Mouse (Mus musculus) kidney, embryonic 14.5 days (tissue): Measurements from ENCODE around the gene Inpp5e. TPM values are rescaled to one million over a fixed set of nuclear protein-coding genes. Genes with fewer than 3 reads are reported as not detected.

Experiments used
- ATAC-seq: fragments of 200-750 bp; cut with Nextera tagmentation; 2 replicates; pipeline ENCODE4 v1.8.0; 2017; ENCODE audit warnings: moderate number of reproducible peaks, mild to moderate bottlenecking, moderate TSS enrichment, moderate library complexity; ENCODE audit not compliant: low FRiP score, low TSS enrichment
- H3K27ac ChIP-seq: fragments of 300-500 bp; sonication (generic); 2 replicates; pipeline ENCODE4 v1.5.1; 2014; ENCODE audit warnings: low read depth, mild to moderate bottlenecking, low read length, moderate library complexity, mixed read lengths
- H3K27me3 ChIP-seq: fragments of 300-500 bp; sonication (generic); 2 replicates; pipeline ENCODE4 v1.6.1; 2014; ENCODE audit warnings: mild to moderate bottlenecking, low read length; ENCODE audit not compliant: control insufficient read depth, insufficient read depth
- H3K36me3 ChIP-seq: fragments of 300-500 bp; sonication (generic); 2 replicates; pipeline ENCODE4 v1.6.1; 2014; ENCODE audit warnings: low read length, mixed read lengths; ENCODE audit not compliant: control insufficient read depth, insufficient read depth
- H3K4me1 ChIP-seq: fragments of 300-500 bp; sonication (generic); 2 replicates; pipeline ENCODE4 v1.6.1; 2014; ENCODE audit warnings: low read length, mixed read lengths; ENCODE audit not compliant: control insufficient read depth, insufficient read depth
- H3K4me2 ChIP-seq: fragments of 300-500 bp; sonication (generic); replicated peaks from 2 replicates; pipeline ENCODE4 v1.6.1; 2014; ENCODE audit warnings: low read depth, mild to moderate bottlenecking, low read length
- H3K4me3 ChIP-seq: fragments of 300-500 bp; sonication (generic); 2 replicates; pipeline ENCODE4 v1.5.1; 2014; ENCODE audit warnings: mild to moderate bottlenecking, low read length
- H3K9ac ChIP-seq: fragments of 300-500 bp; sonication (generic); 2 replicates; pipeline ENCODE4 v1.6.1; 2014; ENCODE audit warnings: low read depth, mild to moderate bottlenecking, low read length, moderate library complexity
- H3K9me3 ChIP-seq: fragments of 300-500 bp; sonication (generic); 2 replicates; pipeline ENCODE4 v1.6.1; 2016; ENCODE audit warnings: low read length; ENCODE audit not compliant: control insufficient read depth
- WGBS: fragments of 180-500 bp; shearing (Covaris S2); extraction: QIAGEN DNeasy Blood & Tissue Kit; methylation state at CpG from one replicate; pipeline ENCODE4 v1.1.7; 2014; 5-methylcytosine and 5-hydroxymethylcytosine counted together
- polyA plus RNA-seq: library from polyadenylated mRNA; unstranded; fragments of >200 nt; fragmentation: Nextera tagmentation; extraction: Ambion mirVana; gene quantifications from 2 replicates; pipeline ENCODE4 v1.2.1, GENCODE M21; 2014

The Inpp5e gene
- polyA plus RNA-seq, 1 experiment from 2014 or later: 24.7 TPM

DNA sequence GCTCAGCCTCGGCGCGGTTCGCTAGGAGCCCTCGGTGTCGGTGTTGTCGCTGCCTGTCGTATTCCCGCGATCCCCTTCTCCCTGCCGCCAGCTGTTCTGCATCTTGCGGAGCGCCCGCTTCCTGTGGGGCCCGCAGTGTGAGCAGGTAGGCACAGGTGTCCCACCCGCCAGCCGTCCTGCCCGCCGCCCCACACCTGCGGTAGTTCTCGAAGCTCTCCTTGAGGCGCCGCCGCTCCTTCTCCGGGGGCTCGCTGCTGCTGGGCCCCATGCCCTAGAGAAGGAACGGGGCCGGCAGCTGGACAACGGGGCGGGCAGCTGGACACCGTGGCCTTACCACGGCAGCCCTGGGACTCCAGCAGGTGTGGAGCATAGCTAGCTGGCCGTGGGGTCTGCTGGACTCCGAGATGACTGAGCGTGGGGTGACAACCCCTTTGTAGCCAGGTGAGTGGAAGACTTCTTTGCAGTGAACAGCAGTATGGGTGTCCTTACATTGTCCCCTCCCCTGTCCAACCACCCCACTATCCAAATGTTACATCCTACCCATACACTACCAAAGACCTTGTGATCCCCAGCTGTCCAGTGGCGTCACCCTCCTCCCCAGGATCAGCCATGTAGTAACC lies 56.6 kb downstream of the Inpp5e start:
- no peaks in the 10 kb centered on the region for H3K9me3 ChIP-seq
- peak overlapping the region; percentile 81 for H3K4me3 ChIP-seq
- H3K27ac ChIP-seq: no peak overlapping the region
- H3K4me1 ChIP-seq: peaks cover 14% of the 10 kb centered on the region
- peak; percentile 32 for ATAC-seq
- WGBS: 4% methylated on average over 36 of the region's 36 CpGs
- H3K36me3 ChIP-seq: peaks cover 27% of the 10 kb centered on the region
- H3K27me3 ChIP-seq: no peaks in the 10 kb centered on the region
- H3K9ac ChIP-seq: peak overlapping the region; percentile 85
- peak overlapping the region; percentile 96 for H3K4me2 ChIP-seq

DNA sequence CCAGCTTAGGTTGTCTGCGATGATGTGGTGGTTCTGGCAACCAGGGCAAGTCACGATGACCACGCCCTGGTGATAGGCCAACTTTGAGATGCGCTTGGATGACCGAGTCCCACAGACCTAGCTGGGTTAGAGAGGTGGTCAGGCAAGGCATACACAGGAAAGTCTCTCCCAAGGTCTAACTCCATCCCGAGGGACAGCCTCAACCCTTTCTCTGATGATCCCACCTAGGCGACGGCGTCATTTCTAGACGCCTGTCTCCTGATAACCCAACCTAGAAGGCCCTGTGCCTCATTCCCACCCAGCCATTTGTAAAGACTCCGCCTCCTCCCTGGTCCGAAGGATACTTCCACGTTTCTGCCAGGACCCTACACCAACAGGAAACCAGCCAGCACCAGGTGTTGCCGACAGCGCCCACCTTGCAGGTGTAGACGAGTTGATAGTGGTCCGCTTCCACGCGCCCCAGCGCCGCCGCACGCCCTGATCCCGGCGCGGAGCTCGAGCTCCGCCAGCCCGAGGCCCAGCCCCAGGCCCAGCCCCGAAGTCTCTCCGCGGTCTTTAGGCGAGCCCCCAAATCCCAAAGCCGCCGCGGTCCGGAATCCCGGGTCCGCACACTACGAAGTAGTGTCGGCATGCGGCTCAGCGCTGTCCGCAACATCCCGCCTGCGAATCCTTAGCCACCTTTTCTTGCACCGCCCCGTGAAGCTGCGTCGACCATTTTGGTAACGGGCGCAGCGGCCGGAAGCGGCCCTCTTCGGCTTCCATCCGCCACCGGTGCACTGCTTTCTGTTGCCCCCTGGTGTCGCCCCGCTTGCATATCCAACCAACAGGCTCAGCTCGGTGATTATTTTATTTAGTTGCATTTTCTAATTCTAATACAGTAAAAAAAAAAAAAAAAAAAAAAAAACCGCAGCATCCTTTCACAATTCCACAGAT lies 57.4 kb downstream of the Inpp5e start, which contains the start of gene Dnlz:
Dnlz (minus strand) TSS at position 753 of the 933 bp plus-strand sequence.
- peaks cover 13% of the 10 kb centered on the region for H3K4me1 ChIP-seq
- no peaks in the 10 kb centered on the region for H3K27me3 ChIP-seq
- H3K9ac ChIP-seq: peak within 1 kb of the TSS; percentile 85
- ATAC-seq: peak; percentile 82
- H3K27ac ChIP-seq: peak within 1 kb of the TSS; percentile 78
- peaks cover 35% of the 10 kb centered on the region for H3K36me3 ChIP-seq
- peak within 1 kb of the TSS; percentile 81 for H3K4me3 ChIP-seq
- peak within 1 kb of the TSS; percentile 96 for H3K4me2 ChIP-seq
- WGBS: 2% methylated on average over 62 of the region's 62 CpGs
- H3K9me3 ChIP-seq: no peaks in the 10 kb centered on the region

DNA sequence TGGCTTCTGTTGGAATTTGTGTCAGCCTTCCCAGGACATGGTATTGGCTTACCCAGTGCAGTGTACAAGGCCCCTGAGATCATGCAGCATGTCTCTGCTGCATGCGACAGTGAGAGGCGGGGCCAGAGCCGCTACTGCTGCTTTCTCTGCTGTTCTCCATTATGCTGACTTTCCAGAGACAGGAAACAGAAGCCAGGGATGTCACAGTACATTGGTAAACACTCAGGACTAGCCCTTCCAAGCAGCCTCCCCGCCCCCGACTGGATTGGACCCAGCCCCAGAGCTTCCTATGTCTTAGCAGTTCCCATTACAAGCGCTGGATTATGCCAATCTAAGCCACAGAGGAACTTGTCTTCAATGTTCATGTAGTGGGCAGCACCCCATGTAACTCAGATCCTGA lies 60.8 kb downstream of the Inpp5e start:
- H3K36me3 ChIP-seq: peaks cover 66% of the 10 kb centered on the region
- no peak overlapping the region for H3K4me3 ChIP-seq
- no peak for ATAC-seq
- no peak overlapping the region for H3K4me2 ChIP-seq
- H3K4me1 ChIP-seq: peaks cover 18% of the 10 kb centered on the region
- no peaks in the 10 kb centered on the region for H3K9me3 ChIP-seq
- no peak overlapping the region for H3K27ac ChIP-seq
- no peak overlapping the region for H3K9ac ChIP-seq
- 64% methylated on average over 6 of the region's 6 CpGs for WGBS
- no peaks in the 10 kb centered on the region for H3K27me3 ChIP-seq

Other genes starting within 250 kb of the Inpp5e start
- not detected in 2 replicates for gene Lhx3, start 200.9 kb downstream of the Inpp5e start, polyA plus RNA-seq
- gene Qsox2, start 171.7 kb downstream of the Inpp5e start, polyA plus RNA-seq: 10.0 and 19.0 TPM in 2 replicates
- 0.04 TPM in 1 of 2 replicates, not detected in the other for gene Ccdc187, start 114.6 kb downstream of the Inpp5e start, polyA plus RNA-seq
- 25.7 and 27.1 TPM in 2 replicates for gene Gpsm1, start 93.7 kb downstream of the Inpp5e start, polyA plus RNA-seq
- gene Dnlz, start 57.1 kb downstream of the Inpp5e start, polyA plus RNA-seq: 27.4 and 33.3 TPM in 2 replicates
- gene Card9, start 48.3 kb downstream of the Inpp5e start, polyA plus RNA-seq: 0.24 and 0.53 TPM in 2 replicates
- 24.6 and 29.3 TPM in 2 replicates for gene Snapc4, start 28.6 kb downstream of the Inpp5e start, polyA plus RNA-seq
- 86.1 and 112 TPM in 2 replicates for gene Entr1, start 19.9 kb downstream of the Inpp5e start, polyA plus RNA-seq
- 68.9 and 113 TPM in 2 replicates for gene Pmpca, start 19.9 kb downstream of the Inpp5e start, polyA plus RNA-seq
- 18.9 and 43.9 TPM in 2 replicates for gene Sec16a, start 36.0 kb upstream of the Inpp5e start, polyA plus RNA-seq
- 33.4 and 45.1 TPM in 2 replicates for gene Notch1, start 107.5 kb upstream of the Inpp5e start, polyA plus RNA-seq
- 172 and 194 TPM in 2 replicates for gene Egfl7, start 170.8 kb upstream of the Inpp5e start, polyA plus RNA-seq
- gene Gm20532, start 177.4 kb upstream of the Inpp5e start, polyA plus RNA-seq: not detected in 2 replicates
- gene Agpat2, start 195.2 kb upstream of the Inpp5e start, polyA plus RNA-seq: 30.0 and 41.4 TPM in 2 replicates
- gene Fam69b, start 219.3 kb upstream of the Inpp5e start, polyA plus RNA-seq: 30.3 and 39.1 TPM in 2 replicates